Mouse (Mus musculus): ENCODE measurements at regions not wholly inside any gene's neighbourhood (a gene's known extent, or its start where the extent isn't known, plus 50 kb on each side); places are given as distances from the start of the nearest gene placed in this dataset.
"Not testable (repeated sequence)": the region's sequence is repeated elsewhere in the genome, so short reads cannot be mapped to it uniquely, and the experiment has no call there.

DNA sequence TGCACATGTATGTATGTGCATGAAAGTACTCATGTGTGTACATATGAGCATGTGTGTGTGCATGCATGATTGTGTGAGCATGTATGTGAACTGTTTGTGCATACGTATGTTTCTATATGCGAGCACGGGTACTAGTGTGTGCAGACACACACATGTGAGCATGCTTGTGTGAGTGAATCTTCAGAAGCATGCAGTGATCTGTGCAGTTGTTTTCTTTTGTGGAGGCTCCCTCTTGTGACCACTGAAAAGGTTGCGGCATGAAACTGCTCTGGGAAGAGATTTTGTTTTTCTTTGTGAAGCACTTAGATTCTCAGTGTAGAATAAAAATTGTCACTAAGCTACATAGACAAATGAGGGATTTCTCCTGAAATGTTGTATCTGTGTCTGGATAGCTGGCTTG, 152.8 kb upstream of the Rapgef5 start:
- ATAC-seq (replicated peaks in 1 of 2; ENCODE audit: insufficient read depth in 1 of 2, low FRiP score in 2 of 2, low TSS enrichment in 1 of 2, low read depth in 1 of 2, poor library complexity in 2 of 2, severe bottlenecking in 2 of 2), result peak in 1 of 2 experiments; percentile 65; a peak in 2 of 4 replicates

DNA sequence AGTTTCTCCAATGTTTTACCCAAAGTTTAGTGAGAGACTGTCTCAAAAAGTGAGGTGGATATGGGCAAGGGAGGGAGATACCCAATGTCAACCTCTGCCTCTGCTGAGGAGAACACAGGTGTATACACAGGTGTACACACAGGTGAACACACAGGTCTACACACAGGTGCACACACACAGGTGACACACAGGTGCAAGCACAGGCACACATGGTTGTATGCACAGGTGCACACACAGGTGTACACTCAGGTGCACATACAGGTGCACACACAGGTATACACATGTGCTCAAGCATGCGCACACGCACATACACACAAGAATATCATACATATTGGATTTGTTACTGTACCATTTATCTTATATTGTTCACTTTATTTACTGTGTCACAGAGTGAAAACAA, 151.1 kb upstream of the Rapgef5 start:
- no peak for ATAC-seq (replicated peaks in 1 of 2; ENCODE audit: insufficient read depth in 1 of 2, low FRiP score in 2 of 2, low TSS enrichment in 1 of 2, low read depth in 1 of 2, poor library complexity in 2 of 2, severe bottlenecking in 2 of 2)

DNA sequence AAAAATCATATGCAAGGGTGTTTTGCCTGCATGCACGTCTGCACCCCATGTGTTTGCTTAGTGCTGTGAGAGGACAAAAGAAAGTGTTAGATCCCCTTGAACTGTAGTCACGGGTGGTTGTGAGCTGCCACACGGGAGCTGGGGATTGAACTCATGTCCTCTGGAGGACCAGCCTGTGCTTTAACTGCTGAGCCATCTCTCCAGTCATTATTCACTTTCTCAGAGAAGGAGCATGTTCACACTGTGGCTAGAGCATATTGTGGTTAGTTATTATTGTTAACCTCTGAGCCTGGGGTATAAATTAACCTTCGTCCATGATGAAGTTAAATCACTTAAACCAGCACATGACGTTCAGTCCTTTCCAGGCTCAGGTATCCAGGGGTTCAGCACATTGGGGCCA, 150.4 kb upstream of the Rapgef5 start:
- ATAC-seq (replicated peaks in 1 of 2; ENCODE audit: insufficient read depth in 1 of 2, low FRiP score in 2 of 2, low TSS enrichment in 1 of 2, low read depth in 1 of 2, poor library complexity in 2 of 2, severe bottlenecking in 2 of 2), result no peak

DNA sequence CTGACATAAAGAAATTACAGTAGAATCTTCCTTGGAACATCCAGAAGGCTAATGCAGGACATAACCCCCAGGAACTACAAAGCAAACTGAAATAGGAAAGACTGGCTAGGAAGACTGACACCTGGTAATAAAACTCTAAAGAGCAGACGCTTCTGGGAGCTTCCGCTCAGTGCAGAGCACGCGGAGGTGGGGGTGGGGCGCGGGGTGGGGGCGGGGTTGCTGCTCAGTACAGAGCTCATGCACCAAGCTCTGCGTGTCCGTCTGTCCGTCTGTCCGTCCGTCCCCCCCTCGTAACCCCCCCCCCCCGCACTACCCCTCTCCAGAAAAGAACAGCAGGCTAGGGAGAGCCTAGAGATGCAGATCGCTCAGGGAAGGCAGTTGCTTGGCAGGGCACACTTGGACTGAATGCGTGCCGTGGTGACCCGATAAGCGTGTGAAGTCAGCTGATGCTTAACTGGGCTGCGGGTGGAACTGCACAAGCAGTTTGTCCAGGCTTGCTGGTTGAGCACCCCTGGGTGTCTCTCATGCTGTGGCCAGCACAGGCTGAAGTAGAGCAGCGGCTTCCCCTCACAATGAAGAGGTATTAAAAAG, 137.9 kb upstream of the Rapgef5 start:
- ATAC-seq (replicated peaks in 1 of 2; ENCODE audit: insufficient read depth in 1 of 2, low FRiP score in 2 of 2, low TSS enrichment in 1 of 2, low read depth in 1 of 2, poor library complexity in 2 of 2, severe bottlenecking in 2 of 2), result peak; percentile 38 to 44; a peak in 2 of 4 replicates

DNA sequence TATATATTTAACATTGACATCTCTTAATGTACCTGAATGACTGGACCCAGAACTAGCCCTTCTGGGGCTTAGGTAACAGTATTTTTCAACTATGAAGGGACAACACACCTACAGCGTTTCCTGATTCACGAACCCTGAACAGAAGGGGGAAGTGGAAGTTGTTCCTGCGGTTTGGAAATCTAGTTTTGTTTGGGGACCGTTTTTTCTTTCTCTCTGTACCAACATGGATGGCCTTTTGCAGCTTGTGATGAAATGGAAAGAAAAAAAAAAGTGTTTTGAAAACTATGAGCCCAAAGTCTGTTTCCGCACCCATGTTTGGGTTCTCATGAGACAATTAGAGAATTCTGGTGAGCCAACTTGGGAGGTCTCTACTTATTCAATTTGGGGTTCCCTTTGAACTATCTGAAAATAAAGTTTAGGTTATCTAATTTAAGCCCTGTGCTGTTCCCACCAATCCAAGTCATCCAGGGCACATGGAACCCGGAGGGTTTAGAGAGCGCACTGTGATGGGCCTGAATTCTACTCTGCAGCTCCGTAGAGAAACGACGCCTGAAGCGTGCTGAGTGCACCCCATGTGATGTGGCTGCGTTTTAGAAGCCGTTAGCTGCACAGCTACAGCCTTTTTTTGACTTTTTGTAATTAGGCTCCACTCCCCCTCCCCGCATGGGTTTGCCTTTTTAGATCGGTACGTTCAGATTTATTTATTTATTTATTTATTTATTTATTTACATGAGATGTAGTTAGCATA, 137.0 kb upstream of the Rapgef5 start:
- peak; percentile 65 to 74 for ATAC-seq (replicated peaks in 1 of 2; ENCODE audit: insufficient read depth in 1 of 2, low FRiP score in 2 of 2, low TSS enrichment in 1 of 2, low read depth in 1 of 2, poor library complexity in 2 of 2, severe bottlenecking in 2 of 2)

DNA sequence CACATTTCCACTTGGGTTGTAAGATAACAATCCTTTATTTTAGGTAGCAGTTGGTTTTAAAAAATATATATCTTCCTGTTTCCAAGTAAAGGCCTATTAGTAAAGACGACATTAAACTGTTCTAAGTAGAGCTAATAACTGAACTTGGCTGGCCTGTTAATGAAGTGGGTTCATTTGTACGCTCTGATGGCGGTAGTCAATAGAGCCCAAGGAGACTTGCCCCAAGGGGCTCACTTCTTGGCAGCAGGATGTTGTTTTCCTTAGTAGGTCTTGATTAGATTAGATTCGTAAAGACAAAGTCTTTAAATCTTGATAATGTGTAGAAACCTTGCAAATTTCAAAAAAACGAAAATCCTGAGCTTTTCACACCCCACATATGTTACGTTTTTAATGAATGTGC, 135.4 kb upstream of the Rapgef5 start:
- ATAC-seq (replicated peaks in 1 of 2; ENCODE audit: insufficient read depth in 1 of 2, low FRiP score in 2 of 2, low TSS enrichment in 1 of 2, low read depth in 1 of 2, poor library complexity in 2 of 2, severe bottlenecking in 2 of 2), result no peak

DNA sequence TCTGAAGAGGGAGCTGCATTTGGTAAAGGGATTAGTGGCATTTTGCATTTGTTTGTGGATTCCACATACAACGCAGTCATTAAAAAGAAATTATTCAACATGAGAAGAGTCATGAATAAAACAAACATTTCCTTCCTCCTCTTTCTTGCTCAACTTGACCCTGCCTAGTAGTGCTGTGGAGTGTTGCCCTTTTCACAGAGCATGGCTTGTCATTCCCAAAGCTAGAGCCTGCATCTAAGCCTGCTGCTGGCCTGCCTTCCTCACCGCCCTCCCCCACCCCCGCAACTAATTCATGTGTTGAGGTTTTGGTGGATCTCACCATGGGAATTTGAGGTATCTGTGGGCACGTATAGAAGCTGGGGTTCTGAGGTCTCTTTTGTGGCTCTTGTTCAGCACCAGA, 133.6 kb upstream of the Rapgef5 start:
- ATAC-seq (replicated peaks in 1 of 2; ENCODE audit: insufficient read depth in 1 of 2, low FRiP score in 2 of 2, low TSS enrichment in 1 of 2, low read depth in 1 of 2, poor library complexity in 2 of 2, severe bottlenecking in 2 of 2), result not testable (repeated sequence)

DNA sequence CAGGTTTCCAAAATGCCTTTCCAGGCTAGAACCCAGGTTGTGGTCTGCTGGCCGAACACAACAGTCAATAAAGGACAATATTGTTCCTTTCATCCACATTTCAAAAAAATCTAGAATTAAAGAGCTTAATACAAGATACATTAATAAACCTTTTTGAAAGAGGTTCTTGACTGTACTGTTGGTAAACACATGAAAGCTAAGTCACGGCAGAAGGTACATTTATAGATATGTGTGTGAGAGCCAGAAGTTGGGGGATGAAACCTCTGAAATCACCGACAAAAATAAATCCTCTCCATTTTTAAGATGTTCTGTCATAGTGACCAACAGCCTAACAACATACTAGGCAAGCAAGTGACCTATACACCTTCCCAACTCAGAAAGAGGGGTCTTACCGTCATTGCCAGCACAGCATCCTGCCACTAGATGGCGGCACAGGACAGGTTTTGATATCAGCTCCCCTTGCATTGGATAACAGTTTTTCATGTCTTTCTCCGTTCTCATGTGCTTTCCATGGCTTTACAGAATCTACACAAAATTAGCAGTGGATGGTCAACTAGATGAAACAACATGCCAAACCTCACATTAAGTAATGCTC, 131.1 kb upstream of the Rapgef5 start:
- peak; percentile 90 to 91 for ATAC-seq (replicated peaks in 1 of 2; ENCODE audit: insufficient read depth in 1 of 2, low FRiP score in 2 of 2, low TSS enrichment in 1 of 2, low read depth in 1 of 2, poor library complexity in 2 of 2, severe bottlenecking in 2 of 2)

DNA sequence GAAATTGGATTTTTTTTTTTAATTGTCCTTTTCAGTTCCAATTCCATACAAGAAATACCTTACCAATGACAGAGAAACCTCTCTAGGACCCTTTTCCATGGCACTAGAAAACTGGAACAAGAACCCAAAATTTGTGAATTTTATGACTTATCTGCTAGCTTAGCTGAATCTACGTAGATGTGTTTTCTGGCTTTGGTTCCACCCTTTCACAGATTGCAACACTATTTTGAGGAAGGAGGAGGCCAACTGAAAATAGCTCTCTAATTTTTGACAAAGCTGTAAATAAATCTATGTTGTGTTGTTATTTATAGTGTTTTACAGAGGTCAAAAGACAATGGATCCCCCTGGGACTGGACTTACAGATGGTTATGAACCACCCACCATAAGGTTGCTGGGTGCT, 130.6 kb upstream of the Rapgef5 start:
- ATAC-seq (replicated peaks in 1 of 2; ENCODE audit: insufficient read depth in 1 of 2, low FRiP score in 2 of 2, low TSS enrichment in 1 of 2, low read depth in 1 of 2, poor library complexity in 2 of 2, severe bottlenecking in 2 of 2), result peak in 1 of 2 experiments; percentile 51; a peak in 1 of 4 replicates

DNA sequence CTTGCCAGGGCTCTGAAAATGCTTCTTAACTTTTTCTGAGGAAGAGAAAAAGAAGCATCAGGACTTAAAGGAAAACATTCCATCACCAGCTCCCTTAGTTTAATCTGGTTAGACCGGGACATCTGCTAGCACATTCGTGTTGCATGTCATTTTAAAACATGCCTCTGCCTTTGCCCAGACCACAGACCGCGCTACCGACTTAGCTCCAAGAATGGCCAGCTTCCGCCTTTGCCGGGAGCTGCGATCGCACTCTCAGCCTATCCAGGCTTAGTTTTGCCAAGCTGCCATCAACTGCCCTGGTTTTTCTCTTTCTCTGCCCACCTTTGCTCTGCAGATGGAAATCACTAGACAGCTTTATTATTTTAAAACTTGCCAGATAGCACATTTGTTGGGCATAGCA, 129.3 kb upstream of the Rapgef5 start:
- no peak for ATAC-seq (replicated peaks in 1 of 2; ENCODE audit: insufficient read depth in 1 of 2, low FRiP score in 2 of 2, low TSS enrichment in 1 of 2, low read depth in 1 of 2, poor library complexity in 2 of 2, severe bottlenecking in 2 of 2)

DNA sequence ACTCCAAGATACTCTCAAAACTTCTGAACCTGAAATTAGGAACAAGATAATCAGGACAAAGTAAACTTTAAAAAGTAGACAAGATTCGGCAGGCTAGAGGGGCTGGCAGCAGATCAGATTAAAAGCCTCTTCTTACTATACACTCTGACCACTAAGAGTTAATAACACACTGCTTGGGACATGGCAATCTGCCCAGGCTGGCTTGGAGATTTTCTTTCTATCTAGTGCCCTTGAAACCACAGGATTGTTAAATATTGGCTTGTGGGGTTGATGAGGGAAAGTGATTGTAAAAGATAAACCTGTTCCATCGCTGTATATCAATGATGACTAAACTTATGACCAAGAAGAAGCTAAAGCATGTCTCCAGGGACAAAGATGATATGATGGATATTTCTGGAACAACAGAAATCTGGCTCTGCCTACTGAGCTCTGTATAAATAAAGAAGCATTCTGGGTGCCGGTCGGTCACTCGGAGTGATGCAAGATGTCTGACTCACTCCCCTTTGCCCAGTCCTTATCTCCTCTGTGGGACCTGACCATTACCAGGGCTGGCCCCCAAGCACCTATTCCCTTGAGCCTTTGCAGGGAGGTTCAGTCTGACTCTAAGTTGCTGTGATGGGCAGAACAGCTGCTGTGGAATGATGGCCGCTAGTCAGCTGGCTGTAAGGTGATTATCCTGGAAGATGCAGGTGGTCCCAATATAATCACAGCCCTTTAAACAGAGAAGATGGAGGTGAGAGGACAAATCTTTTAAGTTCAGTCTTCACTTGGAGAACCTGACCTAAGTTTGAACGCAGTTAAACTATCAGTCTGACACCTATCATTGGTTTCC, 126.5 kb upstream of the Rapgef5 start:
- ATAC-seq (replicated peaks in 1 of 2; ENCODE audit: insufficient read depth in 1 of 2, low FRiP score in 2 of 2, low TSS enrichment in 1 of 2, low read depth in 1 of 2, poor library complexity in 2 of 2, severe bottlenecking in 2 of 2), result no peak

DNA sequence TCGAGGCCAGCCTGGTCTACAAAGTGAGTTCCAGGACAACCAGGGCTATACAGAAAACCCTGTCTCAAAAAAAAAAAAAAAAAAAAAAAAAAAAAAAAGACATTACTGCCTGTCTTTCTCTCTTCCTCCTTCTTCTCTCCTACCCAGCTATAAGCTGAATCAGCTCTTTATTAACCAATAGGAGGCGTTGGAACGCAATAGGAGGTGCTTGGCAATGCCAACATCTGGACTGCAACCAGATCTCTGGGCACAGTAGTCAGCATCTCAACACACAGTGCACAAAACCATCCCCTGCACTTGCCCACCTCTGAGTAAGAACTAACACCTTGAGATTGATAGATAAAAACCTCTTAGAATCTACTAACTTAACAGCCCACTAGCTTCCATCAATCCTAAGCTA, 118.8 kb upstream of the Rapgef5 start:
- no peak for ATAC-seq (replicated peaks in 1 of 2; ENCODE audit: insufficient read depth in 1 of 2, low FRiP score in 2 of 2, low TSS enrichment in 1 of 2, low read depth in 1 of 2, poor library complexity in 2 of 2, severe bottlenecking in 2 of 2)

DNA sequence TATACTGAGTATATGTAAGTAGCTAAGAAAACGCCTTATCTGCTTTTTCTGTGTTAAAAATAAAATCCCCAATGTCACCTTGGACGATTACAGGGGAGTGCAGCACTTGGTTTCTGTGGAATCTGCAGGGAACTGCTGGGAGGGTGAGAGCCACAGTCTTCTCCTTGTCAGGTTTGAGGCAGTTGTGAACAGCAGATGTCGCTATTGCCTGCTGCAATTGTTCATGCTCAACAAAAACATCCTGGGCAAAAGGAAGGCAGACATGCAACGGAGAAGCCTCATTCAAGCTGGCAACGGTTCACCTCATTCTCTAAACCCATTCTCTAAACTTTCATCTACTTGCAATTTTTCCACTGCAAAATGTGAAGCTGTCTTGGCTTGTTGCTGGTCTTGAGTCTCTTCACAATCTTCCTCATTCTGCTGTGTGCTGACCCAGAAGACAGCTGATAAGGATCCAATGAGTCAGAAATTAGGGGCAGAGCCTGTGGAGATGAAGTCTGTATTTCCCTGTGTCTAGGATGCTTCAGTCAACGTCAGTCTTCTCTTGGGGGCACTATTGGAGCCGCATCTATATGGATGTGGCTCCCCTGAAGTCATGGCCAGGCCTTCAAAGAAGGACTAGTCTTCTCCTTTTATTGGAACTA, 112.6 kb upstream of the Rapgef5 start:
- ATAC-seq (replicated peaks in 1 of 2; ENCODE audit: insufficient read depth in 1 of 2, low FRiP score in 2 of 2, low TSS enrichment in 1 of 2, low read depth in 1 of 2, poor library complexity in 2 of 2, severe bottlenecking in 2 of 2), result peak; percentile 67 to 74; a peak in 3 of 4 replicates

DNA sequence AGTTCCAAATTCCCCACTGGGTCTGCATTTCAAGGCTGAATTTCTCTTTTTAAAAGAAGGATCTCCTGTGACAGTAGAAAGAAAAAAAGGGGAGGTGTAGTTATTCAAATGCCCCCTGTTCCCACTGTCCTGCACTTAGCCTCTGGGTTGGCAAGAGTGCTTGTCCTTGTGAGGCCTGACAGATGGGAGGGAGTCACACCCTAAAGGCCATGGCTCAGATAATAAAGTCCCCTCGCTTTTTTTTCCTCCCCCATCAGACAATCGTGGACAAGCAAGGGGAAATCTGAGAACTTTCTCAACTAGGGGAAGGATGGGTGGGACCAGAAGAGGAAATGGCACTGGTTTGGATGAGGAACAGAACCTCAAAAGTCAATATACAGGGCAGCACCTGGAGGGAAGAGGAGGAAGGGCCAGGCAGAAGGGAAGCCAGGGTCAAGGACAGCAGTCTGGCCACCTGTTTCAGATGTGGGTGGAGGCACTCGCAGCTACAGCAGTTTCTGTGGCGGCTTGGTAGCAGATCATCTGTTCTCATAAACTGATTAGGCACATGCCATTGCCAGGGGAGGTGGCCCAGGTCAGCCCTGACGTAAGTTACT, 112.0 kb upstream of the Rapgef5 start:
- ATAC-seq (replicated peaks in 1 of 2; ENCODE audit: insufficient read depth in 1 of 2, low FRiP score in 2 of 2, low TSS enrichment in 1 of 2, low read depth in 1 of 2, poor library complexity in 2 of 2, severe bottlenecking in 2 of 2), result no peak

DNA sequence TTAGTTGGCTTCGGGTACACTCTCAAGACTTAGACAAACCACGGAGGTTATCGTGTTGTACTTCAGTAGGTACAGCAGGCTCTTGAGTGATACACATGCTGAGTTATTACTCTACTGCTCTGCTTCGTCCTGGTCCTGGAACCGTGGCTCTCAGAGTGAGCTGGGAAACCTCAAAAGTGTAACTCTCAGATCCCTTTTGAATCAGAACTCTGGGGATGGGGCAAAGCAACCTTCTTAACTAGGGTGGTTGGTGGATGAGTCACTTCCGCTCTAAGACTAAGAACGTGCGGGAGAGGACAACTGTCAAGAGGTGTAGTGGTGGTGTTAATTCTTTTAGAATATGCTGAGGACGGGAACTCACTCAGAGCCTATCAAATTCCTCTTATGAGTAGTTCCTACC, 109.4 kb upstream of the Rapgef5 start:
- no peak for ATAC-seq (replicated peaks in 1 of 2; ENCODE audit: insufficient read depth in 1 of 2, low FRiP score in 2 of 2, low TSS enrichment in 1 of 2, low read depth in 1 of 2, poor library complexity in 2 of 2, severe bottlenecking in 2 of 2)

DNA sequence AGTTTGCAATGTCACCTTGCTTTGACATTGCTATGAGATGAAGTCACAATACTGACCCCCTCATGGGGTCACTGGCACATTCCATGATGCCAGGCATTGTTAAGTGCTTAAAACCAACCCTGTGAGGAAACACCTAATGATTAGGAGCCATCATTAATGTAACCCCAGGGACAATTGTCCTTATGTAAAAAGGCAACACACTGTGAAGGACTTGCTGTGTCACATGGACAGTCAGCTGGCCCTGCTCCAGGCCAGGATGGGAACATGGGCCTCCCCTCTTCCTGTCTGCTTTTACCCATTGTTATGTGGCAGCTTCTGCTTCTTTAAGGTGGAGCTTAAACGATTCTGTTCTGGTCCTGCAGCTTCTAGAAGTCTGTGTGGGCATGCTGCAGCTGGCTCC, 105.7 kb upstream of the Rapgef5 start:
- peak; percentile 61 to 64 for ATAC-seq (replicated peaks in 1 of 2; ENCODE audit: insufficient read depth in 1 of 2, low FRiP score in 2 of 2, low TSS enrichment in 1 of 2, low read depth in 1 of 2, poor library complexity in 2 of 2, severe bottlenecking in 2 of 2)

DNA sequence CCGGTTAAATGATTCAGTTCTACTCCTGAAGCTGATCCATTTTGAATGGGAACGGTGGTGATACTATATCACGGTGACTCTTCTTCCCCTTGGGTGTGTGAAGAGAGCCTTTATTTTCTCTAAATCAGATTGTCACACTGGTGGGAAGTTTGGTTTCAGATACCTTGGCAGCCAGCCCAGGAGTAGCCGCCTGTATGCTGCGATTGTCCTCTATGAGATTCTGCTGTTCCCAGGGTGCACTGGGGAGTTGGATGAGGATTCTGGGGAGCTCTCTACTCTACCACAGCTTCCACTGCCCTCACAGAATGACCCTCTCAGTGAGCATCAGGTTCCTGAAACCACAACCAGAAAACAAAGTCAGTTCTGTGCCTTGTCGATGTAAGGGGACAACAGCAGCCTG, 104.0 kb upstream of the Rapgef5 start:
- ATAC-seq (replicated peaks in 1 of 2; ENCODE audit: insufficient read depth in 1 of 2, low FRiP score in 2 of 2, low TSS enrichment in 1 of 2, low read depth in 1 of 2, poor library complexity in 2 of 2, severe bottlenecking in 2 of 2), result peak; percentile 26 to 50; a peak in 2 of 4 replicates
